Mouse (Mus musculus) forebrain, embryonic 14.5 days (tissue): Measurements from ENCODE around the gene Hebp1. TPM values are rescaled to one million over a fixed set of nuclear protein-coding genes. Genes with fewer than 3 reads are reported as not detected.

Experiments
- ATAC-seq: fragments of 200-750 bp; cut with Nextera tagmentation; 2 replicates; pipeline ENCODE4 v1.8.0; 2017; ENCODE audit warnings: mild to moderate bottlenecking, moderate library complexity
- DNase-seq: peaks from one replicate; pipeline ENCODE4 v3.0.0-alpha.2; 2015; ENCODE audit warnings: low spot score
- H3K27ac ChIP-seq: fragments of 300-500 bp; sonication (generic); 2 replicates; pipeline ENCODE4 v1.5.1; 2014; ENCODE audit warnings: low read depth, mild to moderate bottlenecking, control low read depth, low read length, moderate library complexity
- H3K27me3 ChIP-seq: fragments of 300-500 bp; sonication (generic); replicated peaks from 2 replicates; pipeline ENCODE4 v1.6.1; 2014; ENCODE audit warnings: low read length, control low read depth, mixed read lengths; ENCODE audit not compliant: control insufficient read depth, insufficient read depth
- H3K36me3 ChIP-seq: fragments of 300-500 bp; sonication (generic); 2 replicates; pipeline ENCODE4 v1.6.1; 2014; ENCODE audit warnings: low read length, control low read depth; ENCODE audit not compliant: control insufficient read depth, insufficient read depth
- H3K4me1 ChIP-seq: fragments of 300-500 bp; sonication (generic); 2 replicates; pipeline ENCODE4 v1.6.1; 2014; ENCODE audit warnings: antibody characterized with exemption, low read length, control low read depth; ENCODE audit not compliant: control insufficient read depth, insufficient read depth
- H3K4me2 ChIP-seq: fragments of 300-500 bp; sonication (generic); 2 replicates; pipeline ENCODE4 v1.6.1; 2014; ENCODE audit warnings: mild to moderate bottlenecking, control low read depth, low read length
- H3K4me3 ChIP-seq: fragments of 300-500 bp; sonication (generic); 2 replicates; pipeline ENCODE4 v1.5.1; 2014; ENCODE audit warnings: low read depth, low read length, control low read depth
- H3K9ac ChIP-seq: fragments of 300-500 bp; sonication (generic); 2 replicates; pipeline ENCODE4 v1.6.1; 2014; ENCODE audit warnings: mild to moderate bottlenecking, low read length, control low read depth, moderate library complexity
- H3K9me3 ChIP-seq: fragments of 300-500 bp; sonication (generic); replicated peaks from 2 replicates; pipeline ENCODE4 v1.6.1; 2016; ENCODE audit warnings: low read length, control low read depth, mixed read lengths; ENCODE audit not compliant: control insufficient read depth
- WGBS: fragments of 180-500 bp; shearing (Covaris S2); extraction: QIAGEN DNeasy Blood & Tissue Kit; methylation state at CpG from one replicate; pipeline ENCODE4 v1.1.7; 2014; 5-methylcytosine and 5-hydroxymethylcytosine counted together
- polyA plus RNA-seq: library from polyadenylated mRNA; unstranded; fragments of >200 nt; fragmentation: Nextera tagmentation; extraction: Ambion mirVana; gene quantifications from 2 replicates; pipeline ENCODE4 v1.2.1, GENCODE M21; 2014

Gene Hebp1
- polyA plus RNA-seq, 1 experiment from 2014 or later = 4.6 TPM

DNA sequence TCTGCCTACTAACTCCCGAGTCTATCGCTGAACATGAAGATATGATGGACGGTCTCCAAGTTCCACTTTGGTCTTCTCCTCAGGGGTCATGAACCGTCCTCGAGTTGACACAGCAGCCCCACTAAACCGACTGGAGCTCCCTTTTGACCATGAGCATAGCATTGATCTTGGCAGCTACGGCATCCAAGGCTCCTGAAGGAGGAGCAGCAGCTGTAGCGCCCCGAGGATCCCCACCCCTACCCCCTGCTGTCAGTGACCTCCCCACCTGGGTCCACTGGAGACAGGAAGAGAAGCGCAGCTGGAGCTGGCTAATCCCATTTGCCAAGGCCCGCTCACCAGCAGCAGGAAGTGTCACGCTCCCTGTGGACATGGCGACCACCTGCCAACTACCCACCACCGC is 26.1 kb downstream of the Hebp1 start:
- Histone ChIP-seq H3K9me3 (no peaks in the 10 kb centered on the region), H3K4me3 (no peak overlapping the region), H3K27me3 (no peaks in the 10 kb centered on the region), H3K27ac (no peak overlapping the region), H3K4me2 (no peak overlapping the region), H3K4me1 (no peaks in the 10 kb centered on the region; the same call in 1 of the 2 replicates), H3K36me3 (no peaks in the 10 kb centered on the region), H3K9ac (no peak overlapping the region)
- DNase-seq (no peak), ATAC-seq (no peak)
- 75% methylated on average over 14 of the region's 14 CpGs for WGBS

DNA sequence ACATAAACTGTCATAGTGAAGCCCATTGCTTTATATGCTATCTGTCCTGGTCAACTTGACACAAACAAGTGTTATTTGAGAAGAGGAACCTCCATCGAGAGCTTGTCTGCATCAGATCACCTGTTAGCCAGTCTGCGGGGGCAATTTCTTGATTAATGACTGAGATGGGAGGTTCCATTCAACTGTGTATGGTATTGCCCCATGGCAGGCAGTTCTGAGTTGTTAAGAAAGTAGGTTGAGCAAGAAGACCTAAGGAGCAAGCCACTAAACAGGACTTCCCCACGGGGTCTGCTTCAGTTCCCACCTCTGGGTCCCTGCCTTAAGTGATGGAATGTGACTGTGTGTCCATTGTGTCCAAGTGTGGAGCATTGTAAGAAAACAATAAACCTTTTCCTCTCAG is 28.6 kb downstream of the Hebp1 start:
- no peaks in the 10 kb centered on the region for H3K36me3 ChIP-seq
- WGBS = 88% methylated on average over 3 of the region's 3 CpGs
- DNase-seq (no peak), ATAC-seq (no peak)
- no peak overlapping the region for H3K4me3 ChIP-seq
- no peak overlapping the region for H3K4me2 ChIP-seq
- no peaks in the 10 kb centered on the region for H3K9me3 ChIP-seq
- H3K27ac ChIP-seq = no peak overlapping the region
- H3K9ac ChIP-seq = no peak overlapping the region
- no peaks in the 10 kb centered on the region for H3K27me3 ChIP-seq
- H3K4me1 ChIP-seq = no peaks in the 10 kb centered on the region; the same call in 1 of the 2 replicates

GRCm38 (mm10) chr6:135168471-135168870 is 29.4 kb downstream of the Hebp1 start:
- H3K36me3 ChIP-seq = no peaks in the 10 kb centered on the region
- ATAC-seq (no peak), DNase-seq (no peak)
- no peaks in the 10 kb centered on the region; the same call in 1 of the 2 replicates for H3K4me1 ChIP-seq
- 77% methylated on average over 6 of the region's 6 CpGs for WGBS
- H3K4me2 ChIP-seq = peak overlapping the region; percentile 74
- H3K27ac ChIP-seq = no peak overlapping the region
- H3K9ac ChIP-seq = peak overlapping the region; percentile 56; the same call in 1 of the 2 replicates
- H3K4me3 ChIP-seq = peak overlapping the region; percentile 42
- H3K27me3 ChIP-seq = no peaks in the 10 kb centered on the region
- no peaks in the 10 kb centered on the region for H3K9me3 ChIP-seq

DNA sequence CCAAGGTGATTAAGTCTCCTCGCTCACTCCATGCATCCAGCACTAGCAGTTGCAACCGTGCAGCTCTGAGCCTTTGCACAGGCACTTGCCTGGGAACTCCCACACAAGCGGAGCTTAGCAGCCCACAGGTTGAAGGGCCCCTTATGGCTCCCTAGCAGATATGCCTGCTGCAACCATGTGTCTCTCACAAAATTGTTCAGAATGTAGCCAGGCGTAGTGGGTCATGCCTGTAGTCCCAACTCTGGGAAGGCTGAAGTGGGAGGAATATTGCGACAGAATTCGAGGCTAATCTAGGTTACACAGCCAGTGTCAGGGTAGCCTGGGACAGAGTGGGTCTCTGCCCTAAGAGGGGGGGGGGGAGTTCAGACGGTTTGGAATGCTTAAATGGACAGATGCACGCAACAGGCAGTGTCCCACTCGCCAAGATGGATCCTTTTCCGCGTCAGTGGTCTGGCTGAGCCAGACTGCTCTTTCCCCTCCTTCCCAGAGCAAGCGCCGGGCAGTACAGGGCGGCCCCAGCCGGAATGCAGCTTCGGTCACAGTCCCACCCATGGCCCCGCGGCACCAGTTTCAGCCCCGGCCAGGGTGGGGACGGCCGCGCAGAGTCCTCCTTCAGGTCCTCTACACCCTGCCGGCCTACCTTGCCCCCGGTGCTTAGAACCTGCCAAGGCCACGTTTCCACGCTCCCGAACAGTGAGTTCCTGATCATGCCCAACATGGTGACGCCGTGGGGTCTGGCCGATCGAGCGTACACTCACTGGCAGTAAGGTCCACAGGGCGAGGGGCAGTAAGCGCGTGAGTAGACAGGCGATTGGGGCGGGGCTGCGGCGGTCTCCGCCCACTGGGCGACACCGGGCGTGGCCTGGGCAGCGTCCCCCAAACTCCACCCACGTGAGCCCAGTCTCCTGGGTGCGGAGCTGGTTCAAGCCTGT is 30.2 kb downstream of the Hebp1 start:
- DNase-seq (peak; percentile 68), ATAC-seq (peak; percentile 87)
- Histone ChIP-seq H3K27me3 (no peaks in the 10 kb centered on the region), H3K4me3 (peak overlapping the region; percentile 42), H3K36me3 (no peaks in the 10 kb centered on the region), H3K9ac (peak overlapping the region; percentile 56), H3K27ac (no peak overlapping the region), H3K9me3 (no peaks in the 10 kb centered on the region), H3K4me2 (peak overlapping the region; percentile 74), H3K4me1 (no peaks in the 10 kb centered on the region; the same call in 1 of the 2 replicates)
- 5% methylated on average over 38 of the region's 46 CpGs for WGBS

- Histone ChIP-seq H3K36me3 (no peaks in the 10 kb centered on the region), H3K4me3 (no peak overlapping the region), H3K27ac (no peak overlapping the region), H3K9ac (no peak overlapping the region), H3K4me1 (no peaks in the 10 kb centered on the region; the same call in 1 of the 2 replicates), H3K27me3 (no peaks in the 10 kb centered on the region), H3K9me3 (no peaks in the 10 kb centered on the region), H3K4me2 (no peak overlapping the region)
- ATAC-seq = no peak
- no peak for DNase-seq
- WGBS = 19% methylated on average over 5 of the region's 5 CpGs
Observed at GRCm38 (mm10) chr6:135166712-135167111, 31.1 kb downstream of the Hebp1 start.

- no peak overlapping the region for H3K4me3 ChIP-seq
- no peaks in the 10 kb centered on the region for H3K36me3 ChIP-seq
- H3K4me2 ChIP-seq = no peak overlapping the region
- no peaks in the 10 kb centered on the region; the same call in 1 of the 2 replicates for H3K4me1 ChIP-seq
- 94% methylated on average over 3 of the region's 3 CpGs for WGBS
- H3K27ac ChIP-seq = no peak overlapping the region
- H3K27me3 ChIP-seq = no peaks in the 10 kb centered on the region
- H3K9me3 ChIP-seq = no peaks in the 10 kb centered on the region
- no peak for ATAC-seq
- no peak for DNase-seq
- H3K9ac ChIP-seq = no peak overlapping the region
Observed at GRCm38 (mm10) chr6:135166262-135166661, 31.6 kb downstream of the Hebp1 start.

- no peak for DNase-seq
- H3K27me3 ChIP-seq = no peaks in the 10 kb centered on the region
- no peak overlapping the region for H3K27ac ChIP-seq
- no peak for ATAC-seq
- no peaks in the 10 kb centered on the region for H3K36me3 ChIP-seq
- no peaks in the 10 kb centered on the region for H3K9me3 ChIP-seq
- H3K4me1 ChIP-seq = no peaks in the 10 kb centered on the region; the same call in 1 of the 2 replicates
- H3K4me3 ChIP-seq = no peak overlapping the region
- H3K4me2 ChIP-seq = no peak overlapping the region
- 75% methylated on average over 2 of the region's 2 CpGs for WGBS
- no peak overlapping the region for H3K9ac ChIP-seq
Observed at GRCm38 (mm10) chr6:135165706-135166105, 32.1 kb downstream of the Hebp1 start.

DNA sequence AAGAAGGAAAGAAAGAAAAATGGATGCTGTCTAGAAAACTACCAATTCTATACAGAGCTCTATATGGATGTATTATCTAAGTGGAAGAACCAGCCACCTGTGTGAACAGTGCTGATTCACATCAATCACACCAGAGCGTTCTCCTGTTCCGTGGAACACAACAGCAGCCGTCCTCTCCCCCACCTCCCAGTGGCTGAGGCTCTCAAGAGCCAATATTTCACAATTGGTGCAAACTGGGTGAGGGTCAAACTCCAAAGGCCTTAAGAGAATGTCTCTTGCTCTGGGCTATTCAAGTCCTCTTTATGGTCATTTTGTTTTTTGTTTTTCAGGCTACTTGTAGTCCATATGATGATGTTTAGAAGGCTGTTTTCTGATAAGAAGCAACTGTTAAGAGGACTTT is 32.6 kb downstream of the Hebp1 start:
- Histone ChIP-seq H3K27ac (no peak overlapping the region), H3K4me1 (no peaks in the 10 kb centered on the region; the same call in 1 of the 2 replicates), H3K9ac (no peak overlapping the region), H3K4me2 (no peak overlapping the region), H3K9me3 (no peaks in the 10 kb centered on the region), H3K36me3 (no peaks in the 10 kb centered on the region), H3K27me3 (no peaks in the 10 kb centered on the region), H3K4me3 (no peak overlapping the region)
- WGBS = 83% methylated on average over 3 of the region's 3 CpGs
- DNase-seq (no peak), ATAC-seq (no peak)

GRCm38 (mm10) chr6:135162861-135163260 is 35.0 kb downstream of the Hebp1 start:
- no peak overlapping the region for H3K9ac ChIP-seq
- H3K4me1 ChIP-seq = no peaks in the 10 kb centered on the region; the same call in 1 of the 2 replicates
- 88% methylated on average over 4 of the region's 4 CpGs for WGBS
- DNase-seq (no peak), ATAC-seq (no peak)
- H3K27ac ChIP-seq = no peak overlapping the region
- no peak overlapping the region for H3K4me3 ChIP-seq
- no peaks in the 10 kb centered on the region for H3K36me3 ChIP-seq
- no peaks in the 10 kb centered on the region for H3K27me3 ChIP-seq
- H3K9me3 ChIP-seq = no peaks in the 10 kb centered on the region
- H3K4me2 ChIP-seq = no peak overlapping the region
